Mouse (Mus musculus) gastrocnemius, adult 18-20 months (tissue): Measurements from ENCODE around the gene Clec5a. TPM values are rescaled to one million over a fixed set of nuclear protein-coding genes. Genes with fewer than 3 reads are reported as not detected.
"Not testable (repeated sequence)": the region's sequence is repeated elsewhere in the genome, so short reads cannot be mapped to it uniquely, and the experiment has no call there.

Experiments
- DNase-seq: peaks from one replicate; pipeline ENCODE4 v3.0.0; 2021; ENCODE audit warnings: low spot score
- long read RNA-seq, 2 experiments: library from polyadenylated mRNA; stranded (forward); transcript quantifications; one replicate each; pipeline ENCODE4 v2.0.0; 2021
- total RNA-seq, 2 experiments: library from RNA; stranded (reverse); gene quantifications; 2 replicates each; pipeline ENCODE4 v1.2.3; 2021

Clec5a gene
- total RNA-seq: under 1 TPM in 1 of 2 experiments, not detected in 1; 0.21 TPM
- long read RNA-seq, experiment 1: 0 reads
- long read RNA-seq, experiment 2: 0 reads

- no peak for DNase-seq
Observed at GRCm38 (mm10) chr6:40585645-40586044, at the start of gene Clec5a. TSS of gene Clec5a (minus strand) at chr6:40585821.

- DNase-seq: no peak
Observed at GRCm38 (mm10) chr6:40634640-40635071, 49.0 kb upstream of the Clec5a start.

- no peak for DNase-seq
Observed at GRCm38 (mm10) chr6:40628406-40629000, 42.9 kb upstream of the Clec5a start, which contains the start of gene Mgam. TSS of gene Mgam (plus strand) at chr6:40628831.

- no peak for DNase-seq
Observed at GRCm38 (mm10) chr6:40626111-40626510, 40.5 kb upstream of the Clec5a start.

GRCm38 (mm10) chr6:40617965-40618364 lies 32.3 kb upstream of the Clec5a start:
- DNase-seq: peak; percentile 46

GRCm38 (mm10) chr6:40613260-40613852 lies 27.7 kb upstream of the Clec5a start, which contains the start of gene Tas2r138:
TSS of gene Tas2r138 (minus strand) at chr6:40613310.
- no peak for DNase-seq

- no peak for DNase-seq
Observed at GRCm38 (mm10) chr6:40610244-40610643, 24.6 kb upstream of the Clec5a start.

- no peak for DNase-seq
Observed at GRCm38 (mm10) chr6:40607431-40607830, 21.8 kb upstream of the Clec5a start.

GRCm38 (mm10) chr6:40598546-40598945 lies 12.9 kb upstream of the Clec5a start:
- not testable (repeated sequence) for DNase-seq

- DNase-seq: no peak
Observed at GRCm38 (mm10) chr6:40594804-40595550, 9.4 kb upstream of the Clec5a start.

GRCm38 (mm10) chr6:40588346-40588745 lies 2.7 kb upstream of the Clec5a start:
- DNase-seq: no peak

GRCm38 (mm10) chr6:40584336-40584735 lies 1.3 kb downstream of the Clec5a start:
- DNase-seq: no peak

- no peak for DNase-seq
Observed at GRCm38 (mm10) chr6:40576305-40576704, 9.3 kb downstream of the Clec5a start.

- no peak for DNase-seq
Observed at GRCm38 (mm10) chr6:40573618-40574017, 12.0 kb downstream of the Clec5a start.

GRCm38 (mm10) chr6:40569187-40569586 lies 16.4 kb downstream of the Clec5a start, which contains the start of gene Olfr460:
TSS of gene Olfr460 (plus strand) at chr6:40569487.
- no peak for DNase-seq

GRCm38 (mm10) chr6:40554950-40555349 lies 30.7 kb downstream of the Clec5a start, which contains the start of gene Olfr461:
TSS of gene Olfr461 (minus strand) at chr6:40555050.
- DNase-seq: no peak

- DNase-seq: no peak
Observed at GRCm38 (mm10) chr6:40544690-40545089, 40.9 kb downstream of the Clec5a start.

Other genes starting within 250 kb of the Clec5a start
- 1 to 10 TPM in 1 of 2 experiments, under 1 TPM in 1; 0.64 to 1.2 TPM for gene E330009J07Rik, start 149.7 kb downstream of the Clec5a start, total RNA-seq
- not detected for gene Wee2, start 146.7 kb downstream of the Clec5a start, total RNA-seq
- gene Ssbp1, start 114.5 kb downstream of the Clec5a start, total RNA-seq: 10 to 100 TPM; 21.1 to 23.8 TPM
- gene Tas2r137, start 94.6 kb downstream of the Clec5a start, total RNA-seq: not detected
- not detected for gene Tas2r108, start 92.3 kb downstream of the Clec5a start, total RNA-seq
- gene Prss37, start 66.3 kb downstream of the Clec5a start, total RNA-seq: not detected
- gene Olfr461, start 30.8 kb downstream of the Clec5a start, total RNA-seq: not detected
- not detected for gene Olfr460, start 16.3 kb downstream of the Clec5a start, total RNA-seq
- gene Tas2r138, start 27.5 kb upstream of the Clec5a start, total RNA-seq: not detected
- gene Mgam, start 43.0 kb upstream of the Clec5a start, total RNA-seq: under 1 TPM; 0.38 to 0.50 TPM